Mouse (Mus musculus) MEL (cell line): ENCODE results near the gene Ano6. TPM values are rescaled to one million over a fixed set of nuclear protein-coding genes. Genes with fewer than 3 reads are reported as not detected.

Source experiments
- DNase-seq: peaks from one replicate; pipeline ENCODE4 v3.0.0; 2011; ENCODE audit warnings: low read depth, low spot score
- H3K27ac ChIP-seq: 2 replicates; pipeline ENCODE4 v1.5.1; 2012; ENCODE audit warnings: low read depth, mild to moderate bottlenecking, control low read depth, low read length, moderate library complexity; ENCODE audit not compliant: control insufficient read depth
- H3K27me3 ChIP-seq, 2 experiments: fragments of 150-350 bp in 1 of 2; sonication (generic) in 1 of 2; 2 replicates each; pipeline ENCODE4 v1.6.1; 2012; ENCODE audit warnings: low read length in 2 of 2, mild to moderate bottlenecking in 2 of 2, improper control_type of control experiment in 1 of 2, moderate library complexity in 1 of 2; ENCODE audit not compliant: insufficient read depth in 2 of 2, control insufficient read depth in 1 of 2
- H3K36me3 ChIP-seq, 2 experiments: 2 replicates each; pipeline ENCODE4 v1.6.1; 2012 to 2014; ENCODE audit warnings: low read length in 2 of 2, improper control_type of control experiment in 1 of 2, inconsistent platforms in 1 of 2, mild to moderate bottlenecking in 1 of 2; ENCODE audit not compliant: insufficient read depth in 2 of 2, control insufficient read depth in 1 of 2
- H3K4me1 ChIP-seq, 2 experiments: fragments of 150-350 bp in 1 of 2; sonication (generic) in 1 of 2; 2 replicates each; pipeline ENCODE4 v1.6.1; 2012; ENCODE audit warnings: low read length in 2 of 2, improper control_type of control experiment in 1 of 2, mild to moderate bottlenecking in 1 of 2; ENCODE audit not compliant: insufficient read depth in 2 of 2, control insufficient read depth in 1 of 2
- H3K4me3 ChIP-seq, 2 experiments: fragments of 150-350 bp in 1 of 2; sonication (generic) in 1 of 2; 2 replicates each; pipeline ENCODE4 v1.5.1; 2012; ENCODE audit warnings: low read depth in 2 of 2, low read length in 2 of 2, mild to moderate bottlenecking in 2 of 2, moderate library complexity in 2 of 2, control low read depth in 1 of 2, improper control_type of control experiment in 1 of 2; ENCODE audit not compliant: control insufficient read depth in 1 of 2, insufficient read depth in 1 of 2
- H3K79me2 ChIP-seq: 2 replicates; pipeline ENCODE4 v1.6.1; 2012; ENCODE audit warnings: mild to moderate bottlenecking, low read length, moderate library complexity; ENCODE audit not compliant: control insufficient read depth, poor library complexity, insufficient read depth
- H3K9ac ChIP-seq: 2 replicates; pipeline ENCODE4 v1.6.1; 2012; ENCODE audit warnings: low read depth, mild to moderate bottlenecking, control low read depth, low read length, moderate library complexity; ENCODE audit not compliant: control insufficient read depth, poor library complexity, severe bottlenecking
- H3K9me3 ChIP-seq: fragments of 150-350 bp; sonication (generic); replicated peaks from 2 replicates; pipeline ENCODE4 v1.6.1; 2012; ENCODE audit warnings: mild to moderate bottlenecking, low read length, improper control_type of control experiment, moderate library complexity; ENCODE audit not compliant: insufficient read depth
- CHD1 ChIP-seq: IDR thresholded peaks from 2 replicates; pipeline ENCODE4 v1.6.1; 2012; ENCODE audit warnings: low read depth, mild to moderate bottlenecking, inconsistent platforms, low read length, improper control_type of control experiment
- CHD2 ChIP-seq: IDR thresholded peaks from 2 replicates; pipeline ENCODE4 v1.6.1; 2011; ENCODE audit warnings: low read length, improper control_type of control experiment
- EP300 ChIP-seq, 2 experiments: IDR thresholded peaks; 2 replicates each; pipeline ENCODE4 v1.6.1; 2011; ENCODE audit warnings: improper control_type of control experiment in 2 of 2, low read length in 2 of 2, low read depth in 1 of 2, mild to moderate bottlenecking in 1 of 2
- ETS1 ChIP-seq: IDR thresholded peaks from 2 replicates; pipeline ENCODE4 v1.6.1; 2012; ENCODE audit warnings: low read depth, mild to moderate bottlenecking, inconsistent platforms, low read length, improper control_type of control experiment, moderate library complexity
- GATA1 ChIP-seq: IDR thresholded peaks from 2 replicates; pipeline ENCODE4 v1.6.1; 2011; ENCODE audit warnings: low read depth, low read length, improper control_type of control experiment
- JUND ChIP-seq: IDR thresholded peaks from 2 replicates; pipeline ENCODE4 v1.6.1; 2011; ENCODE audit warnings: low read depth, mild to moderate bottlenecking, improper control_type of control experiment, low read length
- MAX ChIP-seq: IDR thresholded peaks from 2 replicates; pipeline ENCODE4 v1.6.1; 2011; ENCODE audit warnings: low read length, improper control_type of control experiment
- MAZ ChIP-seq: IDR thresholded peaks from 2 replicates; pipeline ENCODE4 v1.6.1; 2012; ENCODE audit warnings: low read depth, mild to moderate bottlenecking, inconsistent platforms, low read length, improper control_type of control experiment
- MYB ChIP-seq: IDR thresholded peaks from 2 replicates; pipeline ENCODE4 v1.6.1; 2011; ENCODE audit warnings: mild to moderate bottlenecking, low read depth, low read length, improper control_type of control experiment
- MYC ChIP-seq: IDR thresholded peaks from 2 replicates; pipeline ENCODE4 v1.6.1; 2011; ENCODE audit warnings: low read depth, mild to moderate bottlenecking, low read length, improper control_type of control experiment, moderate library complexity
- POLR2AphosphoS5 ChIP-seq: IDR thresholded peaks from 2 replicates; pipeline ENCODE4 v1.6.1; 2012; ENCODE audit warnings: low read depth, borderline replicate concordance, mild to moderate bottlenecking, inconsistent platforms, low read length, moderate library complexity, mixed read lengths
- RAD21 ChIP-seq: IDR thresholded peaks from 2 replicates; pipeline ENCODE4 v1.6.1; 2011; ENCODE audit warnings: mild to moderate bottlenecking, low read depth, low read length, improper control_type of control experiment
- SIN3A ChIP-seq: IDR thresholded peaks from 2 replicates; pipeline ENCODE4 v1.6.1; 2012; ENCODE audit warnings: low read length, improper control_type of control experiment, inconsistent platforms
- SMC3 ChIP-seq: IDR thresholded peaks from 2 replicates; pipeline ENCODE4 v1.6.1; 2011; ENCODE audit warnings: low read depth, low read length, improper control_type of control experiment
- TBP ChIP-seq: IDR thresholded peaks from 2 replicates; pipeline ENCODE4 v1.8.0; 2011; ENCODE audit warnings: low read depth, low read length, improper control_type of control experiment
- UBTF ChIP-seq: IDR thresholded peaks from 2 replicates; pipeline ENCODE4 v1.6.1; 2012; ENCODE audit warnings: low read depth, mild to moderate bottlenecking, inconsistent platforms, low read length, improper control_type of control experiment, moderate library complexity, borderline replicate concordance; ENCODE audit not compliant: insufficient read depth
- USF2 ChIP-seq, 2 experiments: IDR thresholded peaks; 2 replicates each; pipeline ENCODE4 v1.6.1; 2011 to 2012; ENCODE audit warnings: improper control_type of control experiment in 2 of 2, low read length in 2 of 2, borderline replicate concordance in 1 of 2, inconsistent platforms in 1 of 2, low read depth in 1 of 2, mild to moderate bottlenecking in 1 of 2; ENCODE audit not compliant: insufficient read depth in 1 of 2
- ZC3H11A ChIP-seq: IDR thresholded peaks from 2 replicates; pipeline ENCODE4 v1.6.1; 2012; ENCODE audit warnings: low read depth, mild to moderate bottlenecking, inconsistent platforms, low read length, improper control_type of control experiment
- ZMIZ1 ChIP-seq: IDR thresholded peaks from 2 replicates; pipeline ENCODE4 v1.6.1; 2012; ENCODE audit warnings: low read depth, mild to moderate bottlenecking, inconsistent platforms, low read length, improper control_type of control experiment, moderate library complexity
- ZNF384 ChIP-seq: IDR thresholded peaks from 2 replicates; pipeline ENCODE4 v1.6.1; 2012; ENCODE audit warnings: low read depth, mild to moderate bottlenecking, inconsistent platforms, low read length, improper control_type of control experiment
- polyA plus RNA-seq, 2 experiments: library from polyadenylated mRNA; stranded (reverse) in 1 of 2; unstranded in 1 of 2; fragments of >175 nt in 1 of 2; fragments of >200 nt in 1 of 2; gene quantifications; 2 replicates each; pipeline versions ENCODE4 v1.2.1 to v1.2.4; 2012; ENCODE audit warnings: low replicate concordance in 2 of 2, low read depth in 1 of 2; ENCODE audit not compliant: insufficient read length in 2 of 2, insufficient read depth in 1 of 2, missing spikeins in 1 of 2
- total RNA-seq: library from RNA; depleted of rRNA; stranded (reverse); fragments of 300-350 nt; gene quantifications from 2 replicates; pipeline ENCODE4 v1.2.3, GENCODE M21; 2012

Gene Ano6
- total and polyA plus RNA-seq, 3 experiments: 54.8 to 66.6 (median 61.4) TPM

- no peak for TF ChIP-seq CHD1
- TF ChIP-seq MYB: no peak
- no peak for TF ChIP-seq USF2 (IDR thresholded peaks at IDR 0.05; ENCODE audit: borderline replicate concordance in 1 of 2, insufficient read depth in 1 of 2, low read depth in 1 of 2, low read length in 2 of 2)
- no peak for TF ChIP-seq TBP
- TF ChIP-seq GATA1: peak; percentile 38; the same call in 1 of the 2 replicates
- TF ChIP-seq UBTF: no peak
- no peak for TF ChIP-seq MYC
- no peak for TF ChIP-seq CHD2
Measured at GRCm38 (mm10) chr15:95762661-95763303, 27.9 kb upstream of the Ano6 start (continued).

GRCm38 (mm10) chr15:95763464-95763863 is 27.2 kb upstream of the Ano6 start:
- Histone ChIP-seq H3K4me1 (peaks cover 0 to 6% of the 10 kb centered on the region in 2 experiments; a peak in 2 of 4 replicates), H3K9ac (no peak overlapping the region), H3K9me3 (no peaks in the 10 kb centered on the region), H3K4me3 (no peak overlapping the region), H3K27ac (no peak overlapping the region), H3K27me3 (no peaks in the 10 kb centered on the region), H3K79me2 (no peaks in the 10 kb centered on the region), H3K36me3 (no peaks in the 10 kb centered on the region)
- TF ChIP-seq RAD21: no peak
- no peak for TF ChIP-seq SIN3A
- TF ChIP-seq MAX: no peak
- no peak for TF ChIP-seq POLR2AphosphoS5
- TF ChIP-seq ZC3H11A: no peak
- TF ChIP-seq ETS1: no peak
- TF ChIP-seq JUND: no peak
- TF ChIP-seq MAZ: no peak
- no peak for TF ChIP-seq ZMIZ1
- no peak for TF ChIP-seq ZNF384
- TF ChIP-seq SMC3: no peak
- TF ChIP-seq CHD2: no peak
- no peak for TF ChIP-seq EP300 (IDR thresholded peaks at IDR 0.05; ENCODE audit: low read depth in 1 of 2, low read length in 2 of 2)
- DNase-seq: no peak
